Mouse (Mus musculus) forebrain, embryonic 10.5 days (tissue): ENCODE data around the gene Tmem54. TPM values are rescaled to one million over a fixed set of nuclear protein-coding genes. Genes with fewer than 3 reads are reported as not detected.

Experiments used
- DNase-seq: peaks from one replicate; pipeline ENCODE4 v3.0.0-alpha.2; 2017; ENCODE audit warnings: low spot score; ENCODE audit errors: extremely low spot score
- H3K27ac ChIP-seq: fragments of 300-500 bp; sonication (generic); 2 replicates; pipeline ENCODE4 v1.5.1; 2016; ENCODE audit warnings: mild to moderate bottlenecking
- H3K27me3 ChIP-seq: fragments of 300-500 bp; sonication (generic); 2 replicates; pipeline ENCODE4 v1.6.1; 2016; ENCODE audit warnings: mild to moderate bottlenecking; ENCODE audit not compliant: poor library complexity, severe bottlenecking
- H3K36me3 ChIP-seq: fragments of 300-500 bp; sonication (generic); replicated peaks from 2 replicates; pipeline ENCODE4 v1.6.1; 2016; ENCODE audit warnings: mild to moderate bottlenecking, moderate library complexity
- H3K4me1 ChIP-seq: fragments of 300-500 bp; sonication (generic); 2 replicates; pipeline ENCODE4 v1.6.1; 2016
- H3K4me3 ChIP-seq: fragments of 300-500 bp; sonication (generic); 2 replicates; pipeline ENCODE4 v1.5.1; 2016; ENCODE audit warnings: mild to moderate bottlenecking, moderate library complexity
- H3K9me3 ChIP-seq: fragments of 300-500 bp; sonication (generic); 2 replicates; pipeline ENCODE4 v1.6.1; 2016; ENCODE audit warnings: mild to moderate bottlenecking, moderate library complexity
- WGBS: fragments of 180-500 bp; shearing (Covaris S2); methylation state at CpG from one replicate; pipeline ENCODE4 v1.1.7; 2016; 5-methylcytosine and 5-hydroxymethylcytosine counted together
- polyA plus RNA-seq: library from polyadenylated mRNA; unstranded; fragments of >200 nt; fragmentation: Nextera tagmentation; extraction: Ambion mirVana; gene quantifications from 2 replicates; pipeline ENCODE4 v1.2.1, GENCODE M21; 2016

Gene Tmem54
- polyA plus RNA-seq: 3.3 and 4.6 TPM in 2 replicates

GRCm38 (mm10) chr4:129105356-129105755 lies at the start of gene Tmem54:
Tmem54 (plus strand) TSS chr4:129105548.
- peaks cover 17% of the 10 kb centered on the region for H3K4me1 ChIP-seq
- no peak for DNase-seq
- no peaks in the 10 kb centered on the region for H3K9me3 ChIP-seq
- H3K27me3 ChIP-seq: peaks cover 57% of the 10 kb centered on the region
- peak within 1 kb of the TSS; percentile 53 for H3K27ac ChIP-seq
- no peaks in the 10 kb centered on the region for H3K36me3 ChIP-seq
- peak within 1 kb of the TSS; percentile 49 for H3K4me3 ChIP-seq
- WGBS: 1% methylated on average over 40 of the region's 40 CpGs

DNA sequence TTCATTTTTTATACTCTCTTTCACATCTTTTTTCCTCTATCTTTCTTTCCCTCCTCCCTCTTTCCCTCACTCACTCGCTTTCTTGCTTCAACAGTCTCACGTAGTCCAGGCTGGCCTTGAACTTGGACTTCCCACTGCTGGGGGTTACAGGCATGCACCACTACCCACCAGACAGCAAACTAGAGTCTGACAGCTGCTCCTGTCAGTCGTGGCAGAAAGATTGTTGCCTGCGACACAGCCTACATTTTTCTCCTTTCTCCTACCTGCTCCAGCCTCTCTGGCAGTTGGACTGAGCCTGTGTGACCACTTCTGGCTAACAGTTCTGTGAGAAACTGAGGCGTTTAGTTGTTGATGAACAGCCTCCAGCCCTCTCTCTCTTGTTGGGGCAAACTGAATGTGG lies 49.8 kb upstream of the Tmem54 start:
- Histone ChIP-seq H3K9me3 (no peaks in the 10 kb centered on the region), H3K4me1 (peaks cover 37% of the 10 kb centered on the region), H3K27ac (no peak overlapping the region), H3K27me3 (peaks cover 17% of the 10 kb centered on the region), H3K36me3 (no peaks in the 10 kb centered on the region; the same call in 1 of the 2 replicates), H3K4me3 (no peak overlapping the region)
- DNase-seq: no peak
- 90% methylated on average over 5 of the region's 5 CpGs for WGBS

DNA sequence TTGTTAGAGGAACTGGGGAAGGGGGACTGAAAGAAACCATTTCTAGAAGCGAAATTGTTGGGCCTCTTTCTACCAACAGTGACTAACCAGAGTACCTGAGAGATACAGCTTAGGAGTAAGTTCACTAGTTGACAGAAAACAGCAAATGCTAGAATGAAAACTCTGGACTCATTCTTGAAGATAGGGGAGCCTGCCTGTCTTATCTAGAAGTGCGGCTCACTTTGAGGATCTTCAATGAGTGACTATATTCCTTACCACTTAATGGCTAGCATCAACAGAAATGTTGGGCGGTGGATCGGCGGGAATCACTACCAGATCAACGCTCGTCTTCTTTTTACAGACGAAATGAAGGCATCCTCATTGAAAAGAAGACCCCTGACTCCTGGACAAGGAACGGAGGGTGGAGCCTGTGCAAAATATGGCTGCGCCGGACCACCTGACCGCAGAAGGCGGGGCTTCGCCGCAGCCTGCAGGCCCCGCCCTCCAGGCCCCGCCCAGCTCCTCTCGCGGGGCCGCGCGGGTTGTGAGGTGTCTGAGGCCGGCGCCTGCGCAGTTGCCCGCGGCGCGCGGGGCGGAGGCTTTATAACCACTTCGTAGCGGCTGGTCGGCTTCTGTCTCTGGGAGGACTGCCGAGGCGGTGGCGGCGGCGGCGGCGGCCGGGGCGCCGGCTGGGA lies 47.7 kb upstream of the Tmem54 start:
- H3K9me3 ChIP-seq: no peaks in the 10 kb centered on the region
- DNase-seq: peak; percentile 94
- 3% methylated on average over 44 of the region's 44 CpGs for WGBS

DNA sequence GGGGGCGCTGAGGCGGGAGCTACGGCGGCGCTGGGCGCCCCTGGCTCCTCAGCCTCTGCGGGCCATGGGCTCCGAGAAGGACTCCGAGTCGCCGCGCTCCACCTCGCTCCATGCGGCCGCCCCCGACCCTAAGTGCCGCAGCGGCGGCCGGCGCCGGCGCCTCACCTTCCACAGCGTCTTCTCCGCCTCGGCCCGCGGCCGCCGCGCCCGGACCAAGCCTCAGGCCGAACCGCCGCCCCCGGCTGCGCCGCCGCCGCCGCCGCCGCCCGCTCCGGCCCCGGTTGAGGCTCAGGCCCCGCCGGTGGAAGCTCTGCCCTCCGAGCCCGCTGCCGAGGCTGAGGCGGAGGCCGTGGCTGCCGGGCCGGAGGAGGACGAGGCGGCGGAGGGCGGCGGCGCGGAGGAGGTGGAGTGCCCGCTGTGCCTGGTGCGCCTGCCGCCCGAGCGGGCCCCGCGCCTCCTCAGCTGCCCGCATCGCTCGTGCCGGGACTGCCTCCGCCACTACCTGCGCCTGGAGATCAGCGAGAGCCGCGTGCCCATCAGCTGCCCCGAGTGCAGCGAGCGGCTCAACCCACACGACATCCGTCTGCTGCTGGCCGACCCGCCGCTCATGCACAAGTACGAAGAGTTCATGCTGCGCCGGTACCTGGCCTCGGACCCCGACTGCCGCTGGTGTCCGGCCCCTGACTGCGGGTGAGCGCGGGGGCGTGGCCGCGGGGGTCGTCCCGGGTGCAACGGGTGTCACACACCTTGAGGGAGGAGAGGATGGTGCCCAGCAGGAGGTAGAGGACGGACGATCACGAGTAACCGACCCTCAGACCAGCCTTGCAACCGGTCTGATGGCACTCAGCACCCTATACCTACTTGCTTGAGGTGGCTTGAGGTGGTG lies 46.9 kb upstream of the Tmem54 start, which contains the start of gene Rnf19b:
Rnf19b (plus strand) TSS at position 65 of the 886 bp plus-strand sequence.
- peak; percentile 58 for DNase-seq
- Histone ChIP-seq H3K36me3 (no peaks in the 10 kb centered on the region; the same call in 1 of the 2 replicates), H3K4me1 (peaks cover 31% of the 10 kb centered on the region), H3K4me3 (peak within 1 kb of the TSS; percentile 77), H3K9me3 (no peaks in the 10 kb centered on the region), H3K27me3 (no peaks in the 10 kb centered on the region; the same call in 1 of the 2 replicates), H3K27ac (peak within 1 kb of the TSS; percentile 93)
- WGBS: under 1% methylated on average over 102 of the region's 107 CpGs

More for the DNA sequence above, 47.7 kb upstream of the Tmem54 start:
- Histone ChIP-seq H3K27me3 (no peaks in the 10 kb centered on the region; the same call in 1 of the 2 replicates), H3K36me3 (no peaks in the 10 kb centered on the region; the same call in 1 of the 2 replicates), H3K27ac (peak overlapping the region; percentile 93), H3K4me3 (peak overlapping the region; percentile 77), H3K4me1 (peaks cover 31% of the 10 kb centered on the region)

DNA sequence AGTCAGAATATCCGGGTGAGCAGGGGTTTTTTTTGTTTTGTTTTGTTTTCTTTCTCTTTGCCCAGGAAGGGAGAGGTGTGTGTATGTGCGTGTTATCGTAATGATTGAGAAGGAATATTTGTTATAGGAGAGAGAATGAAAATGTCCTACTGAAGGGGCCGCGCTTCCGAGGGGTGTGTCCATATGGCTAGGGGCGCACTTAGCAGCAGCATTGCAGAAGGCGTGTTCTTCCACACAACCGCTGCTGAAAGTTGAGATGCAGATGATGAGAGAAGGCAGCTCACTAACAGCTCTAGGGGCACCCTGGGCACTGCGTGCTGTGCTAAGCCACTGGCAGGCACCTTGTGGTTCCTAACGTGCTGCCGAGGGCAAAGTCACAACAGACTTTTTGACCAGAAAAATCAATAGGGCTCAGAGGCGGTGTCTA lies 46.2 kb upstream of the Tmem54 start:
- Histone ChIP-seq H3K9me3 (no peaks in the 10 kb centered on the region), H3K4me3 (peak overlapping the region; percentile 77), H3K27ac (peak overlapping the region; percentile 93), H3K36me3 (no peaks in the 10 kb centered on the region; the same call in 1 of the 2 replicates), H3K4me1 (peaks cover 31% of the 10 kb centered on the region), H3K27me3 (no peaks in the 10 kb centered on the region)
- WGBS: 4% methylated on average over 13 of the region's 13 CpGs
- DNase-seq: peak; percentile 40

DNA sequence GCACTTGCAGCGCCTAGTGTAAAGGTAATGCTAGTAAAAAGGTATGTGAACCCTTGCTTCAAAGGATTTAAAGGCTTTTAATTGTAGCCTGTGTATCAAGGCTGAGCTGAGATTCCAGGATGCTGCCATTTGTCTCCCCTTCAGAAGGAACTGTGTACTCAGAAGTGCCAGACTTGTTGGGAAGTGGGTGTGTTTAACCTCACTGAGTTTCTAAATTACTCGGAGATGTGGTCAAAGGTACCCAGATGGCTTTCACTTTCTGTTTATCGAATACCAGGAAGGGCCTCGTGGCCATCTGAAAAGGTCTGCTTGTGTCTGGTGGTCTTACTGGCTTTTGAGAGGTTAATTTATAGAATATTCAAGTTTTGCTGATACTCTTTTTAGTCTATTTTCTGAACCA lies 45.4 kb upstream of the Tmem54 start:
- peaks cover 31% of the 10 kb centered on the region for H3K4me1 ChIP-seq
- DNase-seq: no peak
- peak overlapping the region; percentile 77 for H3K4me3 ChIP-seq
- no peak overlapping the region for H3K27ac ChIP-seq
- no peaks in the 10 kb centered on the region; the same call in 1 of the 2 replicates for H3K36me3 ChIP-seq
- 56% methylated on average over 4 of the region's 4 CpGs for whole genome bisulfite sequencing
- H3K9me3 ChIP-seq: no peaks in the 10 kb centered on the region
- H3K27me3 ChIP-seq: no peaks in the 10 kb centered on the region

DNA sequence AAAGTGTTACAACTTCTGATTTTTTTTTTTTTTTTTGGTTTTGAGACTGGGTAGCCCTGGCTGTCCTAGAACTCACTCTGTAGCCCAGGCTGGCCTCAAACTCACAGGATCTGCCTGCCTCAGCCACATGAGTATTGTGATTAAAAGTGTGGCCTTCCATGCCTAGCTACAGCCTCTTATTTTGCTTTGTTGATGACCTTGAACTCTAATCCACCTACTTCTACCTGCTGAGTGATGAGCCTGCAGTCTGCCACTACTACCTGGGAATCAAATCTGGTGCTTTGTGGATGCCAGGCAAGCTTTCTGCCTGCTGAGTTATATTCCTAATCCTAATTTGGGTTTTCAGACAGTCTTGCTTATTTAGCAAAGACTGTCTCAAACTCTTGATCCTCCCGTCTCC lies 43.9 kb upstream of the Tmem54 start:
- Histone ChIP-seq H3K36me3 (no peaks in the 10 kb centered on the region), H3K27ac (no peak overlapping the region), H3K27me3 (no peaks in the 10 kb centered on the region), H3K9me3 (no peaks in the 10 kb centered on the region), H3K4me3 (no peak overlapping the region), H3K4me1 (peaks cover 31% of the 10 kb centered on the region)
- 98% methylated on average over 1 of the region's 1 CpGs for WGBS
- no peak for DNase-seq

DNA sequence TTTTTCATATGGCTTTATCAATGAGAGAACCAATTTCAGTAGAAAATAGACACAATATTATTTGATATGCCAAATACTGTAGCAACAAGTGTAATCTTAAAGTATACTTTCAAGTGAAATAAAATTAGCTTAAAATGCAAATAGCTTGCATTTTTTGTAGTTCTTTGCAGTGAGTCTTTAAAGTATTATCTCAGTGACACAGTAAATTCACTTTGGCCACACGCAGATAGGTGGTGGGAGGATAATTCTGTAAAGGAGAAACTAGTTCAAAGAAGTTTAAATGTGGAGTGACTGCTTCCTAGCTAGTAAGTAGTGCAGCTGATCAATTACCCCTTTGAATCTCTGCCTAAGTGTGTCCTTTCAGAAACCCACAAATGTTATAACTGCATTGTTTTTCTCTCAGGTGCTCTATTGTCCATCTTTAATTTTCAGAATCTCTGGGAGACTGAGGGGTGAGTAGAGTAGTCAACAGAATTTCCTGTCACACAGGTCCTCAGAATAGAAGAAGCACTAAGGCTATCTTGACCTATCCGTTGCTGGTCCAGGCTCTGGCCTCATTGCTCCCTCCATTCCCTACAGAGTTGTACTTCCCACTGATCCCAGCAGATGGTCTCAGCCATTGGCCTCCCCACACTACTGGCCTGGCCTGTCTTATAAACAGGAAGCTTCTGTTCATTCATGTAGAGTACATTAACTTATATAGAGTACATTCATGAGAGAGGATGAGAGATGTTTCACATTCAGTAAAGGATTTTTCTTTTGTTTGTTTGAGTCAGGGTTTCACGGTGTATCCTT lies 42.9 kb upstream of the Tmem54 start:
- Histone ChIP-seq H3K4me1 (peaks cover 23% of the 10 kb centered on the region), H3K27me3 (no peaks in the 10 kb centered on the region), H3K36me3 (no peaks in the 10 kb centered on the region), H3K27ac (no peak overlapping the region), H3K4me3 (no peak overlapping the region), H3K9me3 (no peaks in the 10 kb centered on the region)
- WGBS: 89% methylated on average over 3 of the region's 3 CpGs
- no peak for DNase-seq

GRCm38 (mm10) chr4:129065688-129066236 lies 39.6 kb upstream of the Tmem54 start:
- H3K27ac ChIP-seq: no peak overlapping the region
- H3K4me3 ChIP-seq: no peak overlapping the region
- no peaks in the 10 kb centered on the region for H3K36me3 ChIP-seq
- H3K4me1 ChIP-seq: no peaks in the 10 kb centered on the region
- no peak for DNase-seq
- no peaks in the 10 kb centered on the region for H3K9me3 ChIP-seq
- no peaks in the 10 kb centered on the region for H3K27me3 ChIP-seq

DNA sequence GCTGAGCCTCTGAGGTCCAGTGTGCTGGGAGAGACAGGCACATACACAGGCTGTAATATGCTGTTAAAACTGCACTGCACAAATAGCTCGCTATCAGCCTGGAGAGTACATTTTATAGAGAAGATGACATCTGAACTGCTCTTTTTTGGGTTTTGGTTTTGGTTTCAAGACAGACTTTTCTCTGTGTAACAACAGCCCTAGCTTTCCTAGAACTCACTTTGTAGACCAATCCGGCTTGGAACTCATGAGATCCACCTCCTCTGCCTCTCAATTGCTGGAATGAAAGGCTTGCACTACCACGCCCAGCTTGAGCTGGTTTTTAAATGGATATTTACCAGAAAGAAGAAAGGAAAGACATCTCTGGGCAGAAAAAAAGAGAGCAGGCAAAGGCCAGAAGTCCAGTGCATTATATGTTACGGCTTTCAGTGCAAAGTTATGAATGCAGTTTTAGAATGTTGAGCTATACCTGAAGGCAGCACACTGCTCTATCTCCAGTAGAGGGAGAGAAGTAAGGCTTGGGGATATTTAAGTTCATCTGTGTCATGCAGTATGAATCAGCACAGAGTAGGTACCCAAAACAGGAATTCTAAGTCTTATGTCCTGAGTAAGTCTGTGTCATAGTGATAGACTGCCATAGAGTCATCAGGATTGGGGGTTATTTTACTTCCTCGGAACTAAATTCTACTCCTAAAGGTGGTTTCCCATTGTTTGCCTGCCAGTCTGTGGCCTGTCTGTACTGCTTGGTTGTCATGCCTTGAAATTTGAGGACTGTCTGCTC lies 37.5 kb upstream of the Tmem54 start:
- H3K27me3 ChIP-seq: no peaks in the 10 kb centered on the region
- no peaks in the 10 kb centered on the region for H3K4me1 ChIP-seq
- no peak overlapping the region for H3K27ac ChIP-seq

DNA sequence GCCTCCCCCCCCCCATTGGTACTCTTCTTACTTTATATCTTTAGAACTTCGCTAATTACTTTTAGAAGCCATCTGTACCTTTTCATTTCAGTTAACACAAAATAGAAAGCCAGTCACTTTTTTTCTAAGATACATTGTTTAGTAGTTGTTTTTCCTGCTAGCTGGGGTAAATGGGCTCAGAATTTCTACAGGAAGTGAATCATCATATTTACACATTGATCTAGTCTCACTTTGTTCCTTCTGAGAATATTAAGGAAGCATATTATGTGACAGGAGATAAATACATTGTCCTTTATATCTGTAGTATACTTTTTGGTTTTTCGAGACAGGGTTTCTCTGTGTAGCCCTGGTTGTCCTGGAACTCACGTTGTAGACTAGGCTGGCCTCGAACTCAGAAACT lies 36.5 kb upstream of the Tmem54 start:
- no peaks in the 10 kb centered on the region for H3K27me3 ChIP-seq

More for the DNA sequence above, 37.5 kb upstream of the Tmem54 start:
- no peak overlapping the region for H3K4me3 ChIP-seq
- DNase-seq: no peak
- no peaks in the 10 kb centered on the region for H3K36me3 ChIP-seq
- 89% methylated on average over 5 of the region's 5 CpGs for WGBS
- H3K9me3 ChIP-seq: no peaks in the 10 kb centered on the region

More for the DNA sequence above, 36.5 kb upstream of the Tmem54 start:
- Histone ChIP-seq H3K4me1 (no peaks in the 10 kb centered on the region), H3K27ac (no peak overlapping the region), H3K36me3 (peaks cover 6% of the 10 kb centered on the region), H3K9me3 (no peaks in the 10 kb centered on the region), H3K4me3 (no peak overlapping the region)
- no peak for DNase-seq
- 96% methylated on average over 4 of the region's 4 CpGs for WGBS
